ENCODE assay signal across 8 mouse cellular contexts in genomic region chr10:61341557-61341956, GRCm38 (mm10). TPM values are rescaled to one million over a fixed set of nuclear protein-coding genes. Genes with fewer than 3 reads are reported as not detected.
DNase-seq lines count a peak whose midpoint lies in the region; ATAC-seq and TF ChIP-seq lines count a peak whose summit lies in the region.

No protein-coding gene starts in this region.

- peaks cover 4% of the 10 kb centered on the region; the same call in 1 of the 2 replicates for H3K4me1 ChIP-seq in heart, adult 2 months (ENCODE audit: control insufficient read depth, insufficient read depth, low read length)
- H3K4me1 ChIP-seq in heart, embryonic 10.5 days, result peaks cover 31% of the 10 kb centered on the region
- no peaks in the 10 kb centered on the region for H3K4me1 ChIP-seq in kidney, adult 2 months (ENCODE audit: control insufficient read depth, insufficient read depth, low read length)
- no peaks in the 10 kb centered on the region for H3K4me1 ChIP-seq in limb, embryonic 14.5 days (ENCODE audit: control insufficient read depth, insufficient read depth, low read length)
- H3K4me1 ChIP-seq in stomach, postnatal 0 days (replicated peaks; ENCODE audit: control insufficient read depth, insufficient read depth), result no peaks in the 10 kb centered on the region

- WGBS in heart, adult 2 months, result 57% methylated on average over 6 of the region's 6 CpGs
- WGBS in heart, embryonic 10.5 days, result 72% methylated on average over 6 of the region's 6 CpGs
- WGBS in kidney, adult 2 months, result 61% methylated on average over 6 of the region's 6 CpGs
- WGBS in limb, embryonic 14.5 days, result 66% methylated on average over 6 of the region's 6 CpGs
- WGBS in stomach, postnatal 0 days, result 70% methylated on average over 6 of the region's 6 CpGs

- 0 out of 2 replicates have a peak, but pooled peaks cover 3% of the 10 kb centered on the region for H3K9me3 ChIP-seq in heart, embryonic 10.5 days
- no peaks in the 10 kb centered on the region for H3K9me3 ChIP-seq in limb, embryonic 14.5 days (ENCODE audit: control insufficient read depth, low read length)
- H3K9me3 ChIP-seq in stomach, postnatal 0 days (ENCODE audit: control insufficient read depth, low read length), result no peaks in the 10 kb centered on the region

- no peaks in the 10 kb centered on the region for H3K27me3 ChIP-seq in heart, adult 2 months (ENCODE audit: control insufficient read depth, insufficient read depth, low read length)
- H3K27me3 ChIP-seq in heart, embryonic 10.5 days (ENCODE audit: insufficient read depth, poor library complexity, severe bottlenecking), result peaks cover 30% of the 10 kb centered on the region
- H3K27me3 ChIP-seq in kidney, adult 2 months (replicated peaks; ENCODE audit: control insufficient read depth, insufficient read depth, low read length), result no peaks in the 10 kb centered on the region
- no peaks in the 10 kb centered on the region for H3K27me3 ChIP-seq in limb, embryonic 14.5 days (ENCODE audit: control insufficient read depth, insufficient read depth, low read length)
- no peaks in the 10 kb centered on the region for H3K27me3 ChIP-seq in stomach, postnatal 0 days (ENCODE audit: control insufficient read depth, insufficient read depth, low read length)

- no peak for TF ChIP-seq POLR2A in heart, adult 2 months (IDR thresholded peaks at IDR 0.05; ENCODE audit: insufficient read depth, low read depth, low read length)
- TF ChIP-seq POLR2A in kidney, adult 2 months (IDR thresholded peaks at IDR 0.05; ENCODE audit: low read depth, low read length), result no peak
- no peak for TF ChIP-seq POLR2A in limb, embryonic 14.5 days (IDR thresholded peaks at IDR 0.05; ENCODE audit: borderline replicate concordance, extremely low read depth, insufficient read depth, insufficient read length)

- TF ChIP-seq EP300 in heart, adult 2 months (IDR thresholded peaks at IDR 0.05; ENCODE audit: insufficient read depth, low read depth, low read length), result peak; percentile 58; the same call in 1 of the 2 replicates
- no peak for TF ChIP-seq EP300 in stomach, postnatal 0 days (optimal IDR thresholded peaks at IDR 0.05)

- H3K79me2 ChIP-seq in heart, adult 2 months (replicated peaks; ENCODE audit: control insufficient read depth, insufficient read depth, low read length), result no peaks in the 10 kb centered on the region

- intact Hi-C loops in heart, adult 2 months (cut with DNase I), result loop anchor here (1.0 to 2.0 kb wide), 3 partner anchors 13 to 317 kb away; no protein-coding TSS in a partner anchor

- H3K4me2 ChIP-seq in limb, embryonic 14.5 days (replicated peaks; ENCODE audit: low read depth, low read length, severe bottlenecking), result no peak overlapping the region
- no peak overlapping the region for H3K4me2 ChIP-seq in stomach, postnatal 0 days (replicated peaks; ENCODE audit: low read depth)

- H3K36me3 ChIP-seq in heart, adult 2 months (ENCODE audit: control insufficient read depth, insufficient read depth, low read length), result no peaks in the 10 kb centered on the region
- H3K36me3 ChIP-seq in heart, embryonic 10.5 days, result peaks cover 60% of the 10 kb centered on the region
- no peaks in the 10 kb centered on the region for H3K36me3 ChIP-seq in kidney, adult 2 months (ENCODE audit: control insufficient read depth, insufficient read depth, low read length)
- peaks cover 10% of the 10 kb centered on the region for H3K36me3 ChIP-seq in limb, embryonic 14.5 days (ENCODE audit: control insufficient read depth, insufficient read depth, low read length)
- no peaks in the 10 kb centered on the region; the same call in 1 of the 2 replicates for H3K36me3 ChIP-seq in stomach, postnatal 0 days (ENCODE audit: control insufficient read depth, insufficient read depth, low read length)

- no peak overlapping the region for H3K9ac ChIP-seq in heart, adult 2 months (ENCODE audit: low read depth, low read length)
- no peak overlapping the region for H3K9ac ChIP-seq in limb, embryonic 14.5 days (ENCODE audit: low read depth, low read length, severe bottlenecking)
- no peak overlapping the region for H3K9ac ChIP-seq in stomach, postnatal 0 days (ENCODE audit: low read length)

- ATAC-seq in frontal cortex, adult (ENCODE audit: low TSS enrichment), result peak; percentile 77
- peak; percentile 46; the same call in 1 of the 2 replicates for ATAC-seq in limb, embryonic 14.5 days (ENCODE audit: low FRiP score, low read depth)
- ATAC-seq in stomach, postnatal 0 days (ENCODE audit: low FRiP score, low TSS enrichment), result peak; percentile 52

- DNase-seq in heart, adult 2 months, result peak; percentile 69 to 86
- DNase-seq in heart, embryonic 10.5 days (ENCODE audit: low spot score), result no peak
- DNase-seq in cerebellum, adult 18-20 months, result peak; percentile 67 to 84
- DNase-seq in kidney, adult 2 months, result peak; percentile 72
- no peak for DNase-seq in limb, embryonic 14.5 days (ENCODE audit: low spot score)
- peak; percentile 67 for DNase-seq in neural tube, embryonic 10.5 days (ENCODE audit: extremely low spot score, low spot score)
- peak; percentile 75 for DNase-seq in stomach, postnatal 0 days (ENCODE audit: low spot score)

- H3K27ac ChIP-seq in heart, adult 2 months, result no peak overlapping the region
- H3K27ac ChIP-seq in heart, embryonic 10.5 days, result no peak overlapping the region
- H3K27ac ChIP-seq in kidney, adult 2 months (ENCODE audit: insufficient read depth, low read depth, low read length), result no peak overlapping the region
- no peak overlapping the region for H3K27ac ChIP-seq in limb, embryonic 14.5 days (replicated peaks; ENCODE audit: low read depth, low read length)
- H3K27ac ChIP-seq in stomach, postnatal 0 days (replicated peaks), result no peak overlapping the region

- H3K4me3 ChIP-seq in heart, adult 2 months, result no peak overlapping the region
- no peak overlapping the region for H3K4me3 ChIP-seq in heart, embryonic 10.5 days
- H3K4me3 ChIP-seq in kidney, adult 2 months (ENCODE audit: insufficient read depth, low read depth, low read length), result no peak overlapping the region
- no peak overlapping the region for H3K4me3 ChIP-seq in limb, embryonic 14.5 days (replicated peaks; ENCODE audit: low read length)
- H3K4me3 ChIP-seq in stomach, postnatal 0 days (ENCODE audit: low read depth, low read length), result no peak overlapping the region

- peak; percentile 95 for TF ChIP-seq CTCF in heart, adult 2 months (IDR thresholded peaks at IDR 0.05)
- TF ChIP-seq CTCF in kidney, adult 2 months (conservative IDR thresholded peaks at IDR 0.05; ENCODE audit: insufficient read depth, insufficient read length, low read depth, low read length), result peak; percentile 95; the same call in 1 of the 2 replicates
- TF ChIP-seq CTCF in stomach, postnatal 0 days (IDR thresholded peaks at IDR 0.05; ENCODE audit: low read depth), result peak; percentile 98

RNA-seq across cellular contexts. Expression of gene Pald1, which starts 41.8 kb away (rescaled TPM):
- 10 to 100 TPM; 15.3 to 17.6 TPM for total RNA-seq in heart, adult 2 months (2021)
- 17.7 and 20.4 TPM in 2 replicates for polyA plus RNA-seq in heart, adult 2 months (2012; rRNA removed)
- polyA plus RNA-seq in heart, embryonic 10.5 days (2016; fragmentation: Nextera tagmentation; extraction: Ambion mirVana), result 34.2 and 40.8 TPM in 2 replicates
- 8.8 and 10.8 TPM in 2 replicates for polyA plus RNA-seq in kidney, adult 2 months (2012; rRNA removed)
- polyA plus RNA-seq in limb, embryonic 14.5 days (2012; rRNA removed), result 24.9 and 28.2 TPM in 2 replicates
- 18.8 and 19.4 TPM in 2 replicates for polyA plus RNA-seq in limb, embryonic 14.5 days (2014; fragmentation: Nextera tagmentation; extraction: Ambion mirVana)
- polyA plus RNA-seq in stomach, postnatal 0 days (2015; fragmentation: Nextera tagmentation; extraction: Ambion mirVana), result 5.6 and 5.7 TPM in 2 replicates

RNA-seq across cellular contexts. Expression of gene Prf1, which starts 43.9 kb away (rescaled TPM):
- under 1 TPM; 0.23 to 0.32 TPM for total RNA-seq in heart, adult 2 months (2021)
- 0.12 and 1.3 TPM in 2 replicates for polyA plus RNA-seq in heart, adult 2 months (2012; rRNA removed)
- not detected in 2 replicates for polyA plus RNA-seq in heart, embryonic 10.5 days (2016; fragmentation: Nextera tagmentation; extraction: Ambion mirVana)
- polyA plus RNA-seq in kidney, adult 2 months (2012; rRNA removed), result 0.65 and 1.5 TPM in 2 replicates
- polyA plus RNA-seq in limb, embryonic 14.5 days (2012; rRNA removed), result 0.06 TPM in 1 of 2 replicates, not detected in the other
- 0.12 TPM in 1 of 2 replicates, not detected in the other for polyA plus RNA-seq in limb, embryonic 14.5 days (2014; fragmentation: Nextera tagmentation; extraction: Ambion mirVana)
- polyA plus RNA-seq in stomach, postnatal 0 days (2015; fragmentation: Nextera tagmentation; extraction: Ambion mirVana), result 0.05 TPM in 1 of 2 replicates, not detected in the other

Comparison
In these comparisons a context has a peak if more than half of its experiments do, and no peak if none do; other contexts are left out.
1. DNase-seq: peak in heart, adult 2 months (2 of 2), cerebellum, adult 18-20 months (2 of 2), kidney, adult 2 months (single experiment), neural tube, embryonic 10.5 days (single experiment) and stomach, postnatal 0 days (single experiment); none in heart, embryonic 10.5 days (single experiment) and limb, embryonic 14.5 days (single experiment).
2. Peak in every context shown above with its lines, with median percentiles within 50 percentile points of each other: CTCF ChIP-seq and ATAC-seq.